Mouse (Mus musculus) kidney, embryonic 15.5 days (tissue): ENCODE results near the gene Thap3. TPM values are rescaled to one million over a fixed set of nuclear protein-coding genes. Genes with fewer than 3 reads are reported as not detected.
"Not testable (repeated sequence)": the region's sequence is repeated elsewhere in the genome, so short reads cannot be mapped to it uniquely, and the experiment has no call there.

Source experiments
- ATAC-seq: fragments of 200-750 bp; cut with Nextera tagmentation; replicated peaks from 2 replicates; pipeline ENCODE4 v1.8.0; 2017; ENCODE audit warnings: moderate TSS enrichment; ENCODE audit not compliant: low FRiP score
- H3K27ac ChIP-seq: fragments of 300-500 bp; sonication (generic); 2 replicates; pipeline ENCODE4 v1.5.1; 2015; ENCODE audit warnings: mild to moderate bottlenecking, inconsistent platforms
- H3K27me3 ChIP-seq: fragments of 300-500 bp; sonication (generic); 2 replicates; pipeline ENCODE4 v1.6.1; 2015; ENCODE audit warnings: inconsistent platforms
- H3K36me3 ChIP-seq: fragments of 300-500 bp; sonication (generic); 2 replicates; pipeline ENCODE4 v1.6.1; 2015; ENCODE audit warnings: inconsistent platforms
- H3K4me1 ChIP-seq: fragments of 300-500 bp; sonication (generic); 2 replicates; pipeline ENCODE4 v1.6.1; 2015; ENCODE audit warnings: inconsistent platforms
- H3K4me2 ChIP-seq: fragments of 300-500 bp; sonication (generic); 2 replicates; pipeline ENCODE4 v1.6.1; 2015; ENCODE audit warnings: moderate library complexity, mild to moderate bottlenecking, inconsistent platforms
- H3K4me3 ChIP-seq: fragments of 300-500 bp; sonication (generic); replicated peaks from 2 replicates; pipeline ENCODE4 v1.5.1; 2015; ENCODE audit warnings: mild to moderate bottlenecking, inconsistent platforms
- H3K9ac ChIP-seq: fragments of 300-500 bp; sonication (generic); 2 replicates; pipeline ENCODE4 v1.6.1; 2015; ENCODE audit warnings: mild to moderate bottlenecking, inconsistent platforms
- H3K9me3 ChIP-seq: fragments of 300-500 bp; sonication (generic); replicated peaks from 2 replicates; pipeline ENCODE4 v1.6.1; 2016; ENCODE audit warnings: inconsistent platforms
- WGBS: fragments of 180-500 bp; shearing (Covaris S2); methylation state at CpG from one replicate; pipeline ENCODE4 v1.1.7; 2015; ENCODE audit warnings: mixed read lengths; 5-methylcytosine and 5-hydroxymethylcytosine counted together
- polyA plus RNA-seq: library from polyadenylated mRNA; unstranded; fragments of >200 nt; fragmentation: Nextera tagmentation; extraction: Ambion mirVana; gene quantifications from 2 replicates; pipeline ENCODE4 v1.2.1, GENCODE M21; 2015

Thap3 gene
- 39.2 and 44.8 TPM in 2 replicates for polyA plus RNA-seq

DNA sequence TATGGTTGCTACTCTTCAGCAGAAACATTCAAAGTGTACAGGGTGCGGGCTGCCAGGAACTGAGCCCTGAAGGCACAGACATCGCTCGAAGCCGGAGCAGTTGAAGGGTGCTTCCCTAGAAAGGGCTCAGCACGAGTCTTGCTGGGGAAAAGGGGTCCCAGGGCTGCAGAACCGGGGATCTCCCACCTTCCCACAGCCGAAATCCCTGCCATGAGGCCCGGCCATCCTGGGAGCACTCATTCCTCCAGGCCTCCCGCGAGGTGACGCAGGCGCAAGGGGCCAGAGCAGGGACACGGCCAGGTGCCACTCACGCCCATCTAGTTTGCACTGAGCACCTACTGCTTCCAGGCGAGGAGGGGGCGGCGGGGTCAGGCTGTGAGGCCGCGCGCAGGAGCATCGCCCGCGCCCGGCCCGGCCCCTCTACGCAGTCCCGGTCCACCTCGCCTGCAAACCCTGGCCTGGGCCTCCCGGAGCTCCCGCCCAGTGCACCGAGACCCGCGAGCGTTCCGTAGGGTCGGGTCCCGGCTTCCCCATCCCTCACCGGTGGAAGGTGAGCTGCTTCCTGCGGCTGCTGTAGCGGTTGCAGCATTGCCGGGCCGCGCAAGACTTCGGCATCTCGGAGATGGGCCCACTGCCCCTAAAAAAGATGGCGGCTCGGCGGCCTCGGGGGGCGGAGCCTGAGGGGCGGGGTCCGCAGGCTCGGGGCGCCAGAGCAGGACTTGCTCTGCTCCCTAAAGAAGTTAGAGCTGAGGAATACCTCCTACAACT lies at the start of gene Thap3:
Gene Thap3 (minus strand): TSS at position 656 of the 768 bp plus-strand sequence.
- peaks cover 42% of the 10 kb centered on the region for H3K36me3 ChIP-seq
- no peaks in the 10 kb centered on the region for H3K9me3 ChIP-seq
- H3K4me3 ChIP-seq: peak within 1 kb of the TSS; percentile 67
- peak; percentile 84 for ATAC-seq
- peaks cover 47% of the 10 kb centered on the region for H3K4me1 ChIP-seq
- peak within 1 kb of the TSS; percentile 77 for H3K9ac ChIP-seq
- H3K27ac ChIP-seq: peak within 1 kb of the TSS; percentile 81
- under 1% methylated on average over 54 of the region's 54 CpGs for WGBS
- no peaks in the 10 kb centered on the region for H3K27me3 ChIP-seq
- peak within 1 kb of the TSS; percentile 81 for H3K4me2 ChIP-seq

DNA sequence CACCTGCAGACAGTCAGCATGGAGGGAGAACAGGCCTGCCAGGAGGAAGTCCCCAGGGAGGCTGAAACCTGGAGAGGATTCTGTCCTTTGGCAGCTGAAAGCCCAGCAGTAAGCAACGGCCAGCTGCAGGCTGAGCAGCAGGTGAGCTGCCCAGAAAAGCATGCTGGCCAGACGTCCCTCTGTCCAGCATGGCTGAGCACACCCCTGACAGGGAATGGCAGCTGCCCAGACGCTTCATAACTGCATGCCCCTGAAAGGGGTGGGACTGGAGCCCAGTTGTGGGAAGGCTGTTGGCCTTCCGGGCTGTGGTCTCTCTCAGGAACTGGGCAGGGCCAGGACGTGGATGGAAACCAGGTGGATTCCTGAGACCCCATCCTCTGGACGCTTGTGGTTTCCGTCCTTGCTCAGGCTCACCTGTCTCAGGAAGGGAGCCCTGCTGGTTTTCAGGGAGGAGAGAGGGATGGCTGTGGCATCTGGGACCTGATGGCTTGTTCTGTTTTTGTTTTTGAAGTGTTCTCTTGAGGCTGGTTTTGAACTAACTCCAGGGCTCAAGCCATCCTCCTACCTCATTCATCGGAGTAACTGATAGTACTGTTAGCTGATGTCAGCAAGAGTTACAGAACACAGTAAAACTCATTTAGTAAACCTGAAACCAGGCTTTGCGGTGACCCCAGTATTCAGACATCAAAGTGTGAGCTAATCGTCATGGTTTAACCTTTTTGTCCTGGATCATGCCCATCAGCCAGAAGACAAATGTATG lies 49.6 kb upstream of the Thap3 start, which contains the start of gene Tas1r1:
Gene Tas1r1 (minus strand): TSS at position 344 of the 760 bp plus-strand sequence.
- H3K4me1 ChIP-seq: peaks cover 40% of the 10 kb centered on the region
- WGBS: 45% methylated on average over 10 of the region's 10 CpGs
- H3K27ac ChIP-seq: peak within 1 kb of the TSS; percentile 51
- H3K9me3 ChIP-seq: no peaks in the 10 kb centered on the region
- peaks cover 25% of the 10 kb centered on the region for H3K36me3 ChIP-seq
- peak within 1 kb of the TSS; percentile 90 for H3K4me2 ChIP-seq
- H3K27me3 ChIP-seq: no peaks in the 10 kb centered on the region
- H3K4me3 ChIP-seq: peak within 1 kb of the TSS; percentile 100
- no peak for ATAC-seq
- peak within 1 kb of the TSS; percentile 97 for H3K9ac ChIP-seq

DNA sequence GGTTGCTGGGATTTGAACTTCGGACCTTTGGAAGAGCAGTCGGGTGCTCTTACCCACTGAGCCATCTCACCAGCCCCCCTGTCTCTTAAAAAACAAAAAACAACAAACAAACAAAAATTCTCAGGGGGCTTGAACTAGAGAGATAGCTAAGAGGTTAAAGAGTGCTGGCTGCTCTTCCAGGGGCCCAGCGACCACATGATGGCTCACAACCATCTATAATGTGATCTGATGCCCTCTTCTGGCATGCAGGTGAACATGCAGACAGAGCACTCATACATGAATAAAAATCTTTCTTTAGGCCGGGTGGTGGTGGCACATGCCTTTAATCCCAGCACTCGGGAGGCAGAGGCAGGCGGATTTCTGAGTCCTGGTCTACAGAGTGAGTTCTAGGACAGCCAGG lies 47.7 kb upstream of the Thap3 start:
- peaks cover 27% of the 10 kb centered on the region for H3K4me1 ChIP-seq
- H3K9ac ChIP-seq, H3K4me3 ChIP-seq, H3K4me2 ChIP-seq, H3K27ac ChIP-seq, H3K27me3 ChIP-seq, ATAC-seq, H3K36me3 ChIP-seq, H3K9me3 ChIP-seq: not testable (repeated sequence)
- whole genome bisulfite sequencing: 89% methylated on average over 6 of the region's 6 CpGs

DNA sequence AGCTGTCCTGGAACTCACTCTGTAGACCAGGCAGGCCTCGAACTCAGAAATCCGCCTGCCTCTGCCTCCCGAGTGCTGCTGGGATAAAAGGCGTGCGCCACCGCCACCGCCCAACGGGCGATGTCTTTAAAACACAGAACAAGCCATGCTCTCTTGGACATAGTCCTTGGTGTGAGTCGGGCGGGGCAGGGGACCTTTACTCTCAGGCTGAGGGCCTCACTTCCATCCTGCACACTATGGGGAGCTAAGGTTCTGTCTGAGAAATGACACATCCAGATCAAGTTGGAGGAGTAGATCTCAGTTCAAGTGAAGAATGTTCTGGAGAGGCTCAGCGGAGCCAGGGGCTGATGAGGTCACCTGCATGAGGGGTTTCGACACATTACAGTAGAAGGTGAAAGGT lies 44.1 kb upstream of the Thap3 start:
- Histone ChIP-seq H3K9me3 (no peaks in the 10 kb centered on the region), H3K36me3 (no peaks in the 10 kb centered on the region), H3K27ac (no peak overlapping the region), H3K4me2 (no peak overlapping the region), H3K4me3 (no peak overlapping the region), H3K27me3 (no peaks in the 10 kb centered on the region), H3K4me1 (peaks cover 16% of the 10 kb centered on the region), H3K9ac (no peak overlapping the region)
- ATAC-seq: no peak
- 88% methylated on average over 13 of the region's 13 CpGs for WGBS

DNA sequence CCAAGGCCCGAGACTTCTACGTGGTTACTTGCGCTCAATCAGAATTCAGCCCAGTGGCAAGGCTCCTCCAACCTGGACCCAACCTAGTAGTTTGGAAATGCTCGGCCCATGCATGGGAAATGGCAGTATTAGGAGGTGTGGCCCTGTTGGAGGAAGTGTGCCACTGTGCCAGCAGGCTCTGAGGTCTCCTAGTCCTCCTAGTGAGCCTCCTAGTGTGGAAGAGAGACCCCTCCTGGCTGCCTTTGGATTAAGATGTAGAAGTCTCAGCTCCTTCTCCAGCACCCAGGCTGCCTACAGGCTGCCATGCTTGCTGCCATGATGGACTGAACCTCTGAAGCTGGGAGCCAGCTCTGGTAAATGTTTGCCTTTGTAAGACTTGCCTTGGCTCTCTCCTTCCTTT lies 41.2 kb upstream of the Thap3 start:
- Histone ChIP-seq H3K4me2 (no peak overlapping the region), H3K9ac (no peak overlapping the region), H3K4me1 (peaks cover 39% of the 10 kb centered on the region), H3K4me3 (no peak overlapping the region), H3K27ac (no peak overlapping the region), H3K27me3 (no peaks in the 10 kb centered on the region), H3K36me3 (peaks cover 9% of the 10 kb centered on the region; the same call in 1 of the 2 replicates), H3K9me3 (no peaks in the 10 kb centered on the region)
- ATAC-seq: no peak
- WGBS: 81% methylated on average over 4 of the region's 4 CpGs

DNA sequence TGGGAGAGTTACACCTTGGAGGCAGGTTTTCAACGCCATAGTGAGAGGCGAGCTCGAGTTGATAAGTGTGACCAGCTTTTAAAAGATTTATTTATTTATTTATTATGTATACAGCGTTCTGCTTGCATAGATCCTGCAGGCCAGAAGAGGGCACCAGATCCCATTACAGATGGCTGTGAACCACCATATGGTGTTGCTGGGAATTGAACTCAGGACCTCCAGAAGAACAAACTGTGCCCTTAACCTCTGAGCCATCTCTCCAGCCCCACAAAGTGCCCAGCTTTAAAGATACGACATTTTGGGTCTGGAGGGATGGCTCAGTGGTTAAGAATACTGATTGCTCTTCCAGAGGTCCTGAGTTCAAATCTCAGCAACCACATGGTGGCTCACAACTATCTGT lies 40.3 kb upstream of the Thap3 start:
- Histone ChIP-seq H3K9me3 (no peaks in the 10 kb centered on the region), H3K4me1 (peaks cover 46% of the 10 kb centered on the region), H3K4me2 (no peak overlapping the region), H3K27me3 (no peaks in the 10 kb centered on the region), H3K9ac (no peak overlapping the region), H3K4me3 (0 out of 2 replicates have a peak overlapping the region, but pooled peaks have one; percentile 76), H3K36me3 (peaks cover 18% of the 10 kb centered on the region; the same call in 1 of the 2 replicates), H3K27ac (no peak overlapping the region)
- WGBS: 46% methylated on average over 5 of the region's 5 CpGs
- ATAC-seq: no peak

DNA sequence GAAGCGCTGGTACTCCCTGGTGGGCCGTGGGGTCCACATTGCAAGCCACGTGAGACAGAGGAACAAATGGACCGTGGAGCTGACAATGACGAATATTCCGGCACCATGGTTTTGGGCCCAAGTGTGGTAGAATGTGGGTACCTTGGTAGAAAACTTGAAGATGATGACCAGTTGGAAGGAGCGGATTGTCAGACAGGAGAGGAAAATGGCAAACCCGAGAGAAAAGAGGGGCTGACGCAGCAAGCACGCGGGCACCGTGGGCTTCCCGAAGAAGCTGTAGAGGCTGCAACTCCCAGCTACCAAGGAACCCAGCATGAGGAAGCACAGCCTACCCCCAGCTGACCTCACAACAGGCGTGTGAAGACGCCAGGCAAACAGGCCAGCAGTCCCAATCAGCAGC lies 39.7 kb upstream of the Thap3 start:
- H3K9me3 ChIP-seq: no peaks in the 10 kb centered on the region
- 57% methylated on average over 15 of the region's 15 CpGs for WGBS
- H3K27me3 ChIP-seq: no peaks in the 10 kb centered on the region
- no peak for ATAC-seq
- peaks cover 48% of the 10 kb centered on the region for H3K4me1 ChIP-seq
- H3K27ac ChIP-seq: no peak overlapping the region
- peaks cover 24% of the 10 kb centered on the region for H3K36me3 ChIP-seq
- H3K4me2 ChIP-seq: peak overlapping the region; percentile 89
- H3K9ac ChIP-seq: peak overlapping the region; percentile 31; the same call in 1 of the 2 replicates
- peak overlapping the region; percentile 76 for H3K4me3 ChIP-seq

DNA sequence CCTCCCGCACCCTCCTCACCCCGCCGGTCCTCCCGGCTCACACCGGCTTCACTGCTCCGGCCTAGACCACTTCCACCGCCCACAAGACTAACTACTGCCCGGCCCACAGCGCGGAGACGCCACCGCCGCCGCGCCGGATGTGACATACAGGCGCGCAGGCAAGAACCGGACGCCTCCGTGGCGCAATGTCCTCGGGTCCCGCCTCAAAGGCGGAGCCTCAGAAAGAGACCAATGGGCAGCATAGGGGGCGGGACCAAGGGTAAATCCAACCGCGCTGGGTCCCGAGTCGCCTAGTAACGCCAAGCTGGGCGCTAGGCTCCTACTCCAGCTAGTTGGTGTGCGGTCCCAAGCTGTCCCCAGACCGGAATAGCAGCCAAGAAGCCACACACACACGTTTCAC lies 38.7 kb upstream of the Thap3 start, which contains the start of gene Zbtb48:
Gene Zbtb48 (minus strand): TSS at position 148 of the 400 bp plus-strand sequence.
- Histone ChIP-seq H3K9ac (peak within 1 kb of the TSS; percentile 80), H3K4me1 (peaks cover 54% of the 10 kb centered on the region), H3K4me2 (peak within 1 kb of the TSS; percentile 89), H3K36me3 (peaks cover 34% of the 10 kb centered on the region), H3K4me3 (peak within 1 kb of the TSS; percentile 76), H3K9me3 (no peaks in the 10 kb centered on the region), H3K27me3 (no peaks in the 10 kb centered on the region), H3K27ac (peak within 1 kb of the TSS; percentile 85)
- WGBS: under 1% methylated on average over 35 of the region's 35 CpGs
- ATAC-seq: peak; percentile 98

DNA sequence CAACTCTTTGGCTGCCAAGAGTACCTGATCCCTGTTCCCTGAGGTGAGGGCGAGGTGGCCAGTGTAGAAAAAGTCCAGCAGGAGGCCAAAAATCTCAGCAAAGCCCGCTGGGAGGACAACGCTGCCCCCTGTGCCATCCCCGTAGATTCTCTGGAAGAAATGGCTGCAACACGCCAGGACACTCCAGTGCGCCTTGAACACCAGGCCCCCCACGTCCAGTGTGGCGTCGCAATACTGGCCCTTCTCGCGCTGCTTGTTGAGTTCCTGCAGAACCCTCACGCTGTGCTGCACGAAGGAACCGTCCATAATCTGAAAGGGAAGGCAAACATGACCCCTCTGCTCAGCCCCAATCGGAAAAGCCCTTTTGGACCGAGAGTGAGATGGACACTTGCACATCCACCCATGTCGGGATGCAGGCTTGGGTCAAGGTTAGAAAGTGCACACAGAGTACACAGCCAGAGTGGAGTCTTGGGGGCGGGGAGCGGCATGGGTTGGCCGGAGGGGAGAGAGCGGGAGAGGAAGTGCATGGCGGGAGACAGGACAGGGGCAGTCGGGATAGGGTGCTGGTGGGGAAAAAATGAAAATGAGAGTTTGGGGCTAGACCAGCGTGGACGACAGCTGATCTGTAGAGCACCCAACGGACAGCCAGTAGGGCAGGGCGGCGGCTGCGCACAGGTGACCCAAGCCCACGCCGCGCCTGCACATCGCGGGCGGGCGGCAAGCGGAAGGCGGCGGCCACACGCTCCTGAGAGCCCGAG lies 38.1 kb upstream of the Thap3 start:
- Histone ChIP-seq H3K4me1 (peaks cover 55% of the 10 kb centered on the region), H3K27me3 (no peaks in the 10 kb centered on the region), H3K27ac (peak overlapping the region; percentile 85), H3K4me3 (peak overlapping the region; percentile 76), H3K9me3 (no peaks in the 10 kb centered on the region), H3K9ac (peak overlapping the region; percentile 80), H3K4me2 (peak overlapping the region; percentile 89), H3K36me3 (peaks cover 40% of the 10 kb centered on the region)
- ATAC-seq: peak; percentile 67
- 3% methylated on average over 40 of the region's 41 CpGs for WGBS

DNA sequence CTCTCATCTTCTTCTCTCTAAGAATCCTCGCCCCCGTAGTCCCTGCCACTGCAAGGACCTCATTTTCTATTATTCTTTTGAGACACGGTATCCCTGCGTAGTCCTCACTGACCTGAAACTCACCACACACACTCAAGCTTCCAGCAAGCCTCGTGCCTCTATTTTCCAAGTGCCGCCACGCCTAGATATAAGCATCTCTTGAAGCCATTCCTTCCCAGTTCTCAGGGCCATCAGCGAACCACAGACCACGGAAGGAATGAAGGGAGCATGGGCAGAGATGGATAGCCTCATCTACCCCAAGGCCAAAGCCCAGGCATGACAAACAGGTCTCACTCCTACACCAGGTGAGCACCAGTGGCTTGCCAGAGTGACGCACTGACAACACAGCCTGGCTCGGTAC lies 35.7 kb upstream of the Thap3 start:
- WGBS: 93% methylated on average over 11 of the region's 11 CpGs
- H3K4me2 ChIP-seq: no peak overlapping the region
- no peaks in the 10 kb centered on the region for H3K27me3 ChIP-seq
- H3K36me3 ChIP-seq: peaks cover 64% of the 10 kb centered on the region
- H3K4me3 ChIP-seq: no peak overlapping the region
- peaks cover 50% of the 10 kb centered on the region for H3K4me1 ChIP-seq
- no peak overlapping the region for H3K27ac ChIP-seq
- no peak for ATAC-seq
- no peak overlapping the region for H3K9ac ChIP-seq
- H3K9me3 ChIP-seq: no peaks in the 10 kb centered on the region

DNA sequence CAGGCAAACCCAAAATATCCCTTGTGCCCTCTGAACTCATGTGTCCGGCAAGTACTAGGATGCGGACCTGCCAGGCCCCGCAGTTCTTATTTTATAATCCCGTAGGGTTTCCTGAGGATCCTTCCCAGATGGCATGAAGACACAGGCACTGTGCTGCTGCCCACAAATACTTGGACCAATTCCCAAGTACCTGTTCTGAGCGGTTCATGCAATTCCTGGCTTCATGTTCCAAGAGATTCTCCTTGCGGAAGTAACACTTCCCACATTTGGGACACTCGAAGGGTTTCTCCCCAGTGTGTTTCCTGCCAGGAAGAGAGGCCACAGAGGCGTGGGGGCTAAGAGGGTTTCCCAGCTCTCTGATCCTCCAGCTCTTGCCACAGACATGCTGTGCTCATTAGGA lies 33.7 kb upstream of the Thap3 start:
- no peak overlapping the region for H3K4me2 ChIP-seq
- H3K4me3 ChIP-seq: no peak overlapping the region
- no peak overlapping the region for H3K9ac ChIP-seq
- H3K36me3 ChIP-seq: peaks cover 79% of the 10 kb centered on the region
- H3K27me3 ChIP-seq: no peaks in the 10 kb centered on the region
- no peaks in the 10 kb centered on the region for H3K9me3 ChIP-seq
- H3K27ac ChIP-seq: no peak overlapping the region
- no peak for ATAC-seq
- WGBS: 89% methylated on average over 8 of the region's 8 CpGs
- peaks cover 37% of the 10 kb centered on the region for H3K4me1 ChIP-seq
